Mouse (Mus musculus) myocyte (in vitro differentiated cells): ENCODE results near the gene Fam49a. TPM values are rescaled to one million over a fixed set of nuclear protein-coding genes. Genes with fewer than 3 reads are reported as not detected.

Source experiments
- H3K27me3 ChIP-seq: one replicate; pipeline ENCODE4 v1.6.1; 2011; ENCODE audit not compliant: control insufficient read depth, insufficient read depth, insufficient read length
- H3K36me3 ChIP-seq: one replicate; pipeline ENCODE4 v1.6.1; 2011; ENCODE audit not compliant: control insufficient read depth, insufficient read depth
- H3K4me2 ChIP-seq: one replicate; pipeline ENCODE4 v1.6.1; 2011; ENCODE audit warnings: low read depth, control low read depth
- H3K4me3 ChIP-seq: one replicate; pipeline ENCODE4 v1.5.1; 2011; ENCODE audit warnings: mild to moderate bottlenecking, control low read depth, moderate library complexity
- H3K79me2 ChIP-seq: one replicate; pipeline ENCODE4 v1.6.1; 2011; ENCODE audit not compliant: control insufficient read depth, insufficient read depth
- H3ac ChIP-seq: one replicate; pipeline ENCODE4 v1.6.1; 2011; ENCODE audit not compliant: control insufficient read depth, insufficient read length
- CEBPB ChIP-seq: IDR thresholded peaks from 2 replicates; pipeline ENCODE4 v1.6.1; 2011; ENCODE audit warnings: mild to moderate bottlenecking, moderate library complexity; ENCODE audit not compliant: poor library complexity, insufficient read depth, severe bottlenecking
- E2F4 ChIP-seq: IDR thresholded peaks from one replicate; pipeline ENCODE4 v1.6.1; 2011; ENCODE audit warnings: mild to moderate bottlenecking, control low read depth, moderate library complexity; ENCODE audit not compliant: insufficient read depth
- MAX ChIP-seq: IDR thresholded peaks from one replicate; pipeline ENCODE4 v1.6.1; 2011; ENCODE audit warnings: low read depth, mild to moderate bottlenecking, control low read depth
- MYOD1 ChIP-seq, 3 experiments: IDR thresholded peaks; one replicate each; pipeline ENCODE4 v1.6.1; 2011; ENCODE audit warnings: control low read depth in 2 of 3, low read depth in 2 of 3, mild to moderate bottlenecking in 2 of 3, moderate library complexity in 1 of 3; ENCODE audit not compliant: insufficient read length in 2 of 3, control insufficient read depth in 1 of 3
- MYOG ChIP-seq, 3 experiments: IDR thresholded peaks; one replicate each; pipeline ENCODE4 v1.6.1; 2011; ENCODE audit warnings: control low read depth in 2 of 3, low read depth in 2 of 3, mild to moderate bottlenecking in 2 of 3; ENCODE audit not compliant: insufficient read length in 2 of 3, control insufficient read depth in 1 of 3, insufficient read depth in 1 of 3
- POLR2A ChIP-seq: IDR thresholded peaks from one replicate; pipeline ENCODE4 v1.6.1; 2011; ENCODE audit warnings: low read depth, mild to moderate bottlenecking, control low read depth, moderate library complexity; ENCODE audit not compliant: insufficient read length
- POLR2AphosphoS2 ChIP-seq: IDR thresholded peaks from one replicate; pipeline ENCODE4 v1.6.1; 2011; ENCODE audit warnings: low read depth, control low read depth; ENCODE audit not compliant: insufficient read length
- REST ChIP-seq: IDR thresholded peaks from one replicate; pipeline ENCODE4 v1.6.1; 2011; ENCODE audit warnings: mild to moderate bottlenecking, control low read depth, moderate library complexity; ENCODE audit not compliant: insufficient read depth, insufficient read length
- SRF ChIP-seq: IDR thresholded peaks from one replicate; pipeline ENCODE4 v1.6.1; 2011; ENCODE audit warnings: low read depth; ENCODE audit not compliant: control insufficient read depth, insufficient read length
- TCF12 ChIP-seq: IDR thresholded peaks from one replicate; pipeline ENCODE4 v1.6.1; 2011; ENCODE audit warnings: mild to moderate bottlenecking, control low read depth; ENCODE audit not compliant: poor library complexity, insufficient read depth, severe bottlenecking
- TCF3 ChIP-seq: IDR thresholded peaks from one replicate; pipeline ENCODE4 v1.6.1; 2011; ENCODE audit warnings: low read depth, control low read depth; ENCODE audit not compliant: insufficient read length
- USF1 ChIP-seq: IDR thresholded peaks from one replicate; pipeline ENCODE4 v1.6.1; 2011; ENCODE audit warnings: low read depth, mild to moderate bottlenecking, control low read depth, moderate library complexity
- polyA plus RNA-seq: library from polyadenylated mRNA; unstranded; fragments of >200 nt; fragmentation: generic; extraction: Trizol; gene quantifications from one replicate; pipeline ENCODE4 v1.2.1, GENCODE M21; 2012; ENCODE audit warnings: missing spikeins

Fam49a gene
- polyA plus RNA-seq, 1 experiment: not detected

DNA sequence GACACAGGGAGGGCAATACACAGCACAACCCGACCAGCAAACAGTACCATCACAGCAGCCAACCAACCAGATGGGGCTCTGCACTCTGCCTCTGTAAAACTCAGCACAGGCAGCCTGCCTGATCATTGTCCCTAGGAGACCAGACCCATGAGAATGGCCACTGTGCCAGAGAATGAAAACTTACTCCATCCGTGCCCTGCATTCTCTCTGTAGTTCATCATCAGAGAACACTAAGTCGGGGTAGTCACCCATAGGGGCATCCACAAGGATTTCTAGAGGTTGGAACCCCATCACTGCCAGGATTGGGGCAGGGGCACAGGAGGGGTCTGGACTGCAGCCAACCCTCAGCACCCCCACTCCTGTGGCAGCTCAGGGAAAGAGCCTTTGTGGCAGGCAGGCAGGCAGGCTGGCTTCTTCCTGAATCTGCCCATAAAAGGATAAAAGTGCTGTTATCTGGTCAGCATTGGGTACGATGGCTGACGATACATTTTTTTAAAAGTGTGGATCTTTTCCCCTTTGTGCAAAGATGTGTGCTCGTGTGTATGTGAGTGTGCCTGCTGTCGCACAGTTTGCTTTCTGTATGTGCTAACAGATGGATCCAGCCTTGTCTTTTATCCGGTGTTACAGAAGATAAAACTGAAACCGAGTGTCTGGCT lies 25.3 kb downstream of the Fam49a start:
- TF ChIP-seq SRF (no peak), REST (no peak), TCF12 (no peak), TCF3 (no peak), USF1 (no peak), POLR2AphosphoS2 (no peak), MYOG (IDR thresholded peaks at IDR 0.05; ENCODE audit: control insufficient read depth in 1 of 3, insufficient read depth in 1 of 3, insufficient read length in 2 of 3, low read depth in 2 of 3) (no peak), MYOD1 (IDR thresholded peaks at IDR 0.05; ENCODE audit: control insufficient read depth in 1 of 3, insufficient read length in 2 of 3, low read depth in 2 of 3) (no peak), CEBPB (no peak), E2F4 (no peak), POLR2A (no peak), MAX (no peak)
- Histone ChIP-seq H3K79me2 (no peaks in the 10 kb centered on the region), H3K4me3 (no peak overlapping the region), H3ac (no peak overlapping the region), H3K36me3 (no peaks in the 10 kb centered on the region), H3K4me2 (no peak overlapping the region), H3K27me3 (no peaks in the 10 kb centered on the region)

DNA sequence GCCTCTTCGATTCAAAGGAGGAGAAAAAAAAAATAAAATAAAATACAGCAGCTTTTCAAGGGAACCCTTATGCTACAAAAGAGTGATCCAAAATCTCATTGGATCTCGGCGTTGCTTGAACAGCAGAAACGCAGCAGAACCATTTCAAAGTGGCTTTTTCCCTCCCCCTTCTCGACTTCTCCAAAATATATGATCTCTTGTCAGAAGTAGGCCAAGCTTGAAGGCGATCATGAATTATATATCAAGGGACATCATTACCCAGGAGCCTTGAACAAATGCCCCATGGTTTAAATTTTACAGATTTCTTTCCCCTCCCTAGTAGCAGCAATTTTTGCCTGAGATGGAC lies 25.8 kb downstream of the Fam49a start:
- H3K4me3 ChIP-seq: no peak overlapping the region
- H3K36me3 ChIP-seq: no peaks in the 10 kb centered on the region
- H3K79me2 ChIP-seq: no peaks in the 10 kb centered on the region
- H3ac ChIP-seq: no peak overlapping the region
- no peaks in the 10 kb centered on the region for H3K27me3 ChIP-seq
- TF ChIP-seq MYOG (IDR thresholded peaks at IDR 0.05; ENCODE audit: control insufficient read depth in 1 of 3, insufficient read depth in 1 of 3, insufficient read length in 2 of 3, low read depth in 2 of 3) (no peak), MAX (no peak), CEBPB (no peak), MYOD1 (IDR thresholded peaks at IDR 0.05; ENCODE audit: control insufficient read depth in 1 of 3, insufficient read length in 2 of 3, low read depth in 2 of 3) (no peak), TCF3 (no peak), USF1 (no peak), TCF12 (no peak), POLR2A (no peak), REST (no peak), POLR2AphosphoS2 (no peak), SRF (no peak), E2F4 (no peak)
- H3K4me2 ChIP-seq: no peak overlapping the region

DNA sequence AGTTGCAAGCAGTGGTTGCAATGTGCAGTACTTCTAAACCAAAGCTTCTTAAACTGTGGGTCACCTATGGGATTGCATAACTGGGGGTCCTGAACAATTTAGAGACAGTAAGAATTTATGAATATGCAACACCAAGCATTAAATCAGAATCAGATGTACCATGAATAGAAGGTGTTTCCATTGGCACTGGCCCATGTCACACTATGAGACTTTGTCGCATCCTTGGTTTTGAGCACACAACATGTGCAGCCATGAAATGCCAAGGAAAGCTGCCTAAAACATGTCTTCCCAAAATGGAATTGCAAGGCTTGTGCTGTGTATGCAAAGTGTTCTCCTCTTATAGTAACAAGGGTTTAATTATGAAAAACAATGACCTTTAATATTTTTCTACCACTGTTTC lies 26.6 kb downstream of the Fam49a start:
- Histone ChIP-seq H3K79me2 (no peaks in the 10 kb centered on the region), H3K27me3 (no peaks in the 10 kb centered on the region), H3ac (no peak overlapping the region), H3K4me2 (no peak overlapping the region), H3K36me3 (no peaks in the 10 kb centered on the region), H3K4me3 (no peak overlapping the region)
- TF ChIP-seq CEBPB: no peak
- TF ChIP-seq USF1: no peak
- no peak for TF ChIP-seq SRF
- TF ChIP-seq TCF12: no peak
- TF ChIP-seq MYOG (IDR thresholded peaks at IDR 0.05; ENCODE audit: control insufficient read depth in 1 of 3, insufficient read depth in 1 of 3, insufficient read length in 2 of 3, low read depth in 2 of 3): no peak
- no peak for TF ChIP-seq E2F4
- TF ChIP-seq MAX: no peak
- TF ChIP-seq POLR2AphosphoS2: no peak
- TF ChIP-seq POLR2A: no peak
- no peak for TF ChIP-seq MYOD1 (IDR thresholded peaks at IDR 0.05; ENCODE audit: control insufficient read depth in 1 of 3, insufficient read length in 2 of 3, low read depth in 2 of 3)
- TF ChIP-seq REST: no peak
- TF ChIP-seq TCF3: no peak

DNA sequence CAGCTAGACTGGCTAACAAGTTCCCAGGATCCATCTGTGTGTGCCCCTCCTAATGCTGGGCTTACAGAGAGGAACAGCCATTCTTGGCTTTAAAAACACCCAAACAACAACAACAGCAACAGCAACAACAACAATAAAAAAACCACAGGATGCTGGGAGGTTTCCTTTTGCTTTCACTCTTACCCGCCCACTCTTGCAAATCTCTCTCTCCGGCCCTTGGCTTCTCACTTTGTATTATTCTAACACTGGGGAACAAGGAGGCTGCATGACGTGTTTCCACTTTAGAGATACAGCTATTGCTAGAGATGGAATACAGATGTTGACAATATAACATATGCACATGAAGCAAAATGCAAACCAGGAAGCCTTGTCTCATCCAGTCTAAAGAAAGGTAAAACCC lies 27.7 kb downstream of the Fam49a start:
- no peak overlapping the region for H3K4me3 ChIP-seq
- H3K79me2 ChIP-seq: no peaks in the 10 kb centered on the region
- H3ac ChIP-seq: no peak overlapping the region
- H3K4me2 ChIP-seq: no peak overlapping the region
- no peak for TF ChIP-seq SRF
- TF ChIP-seq MAX: no peak
- no peak for TF ChIP-seq E2F4
- no peak for TF ChIP-seq TCF12
- TF ChIP-seq REST: no peak
- no peak for TF ChIP-seq USF1
- no peak for TF ChIP-seq CEBPB
- TF ChIP-seq MYOD1 (IDR thresholded peaks at IDR 0.05; ENCODE audit: control insufficient read depth in 1 of 3, insufficient read length in 2 of 3, low read depth in 2 of 3): no peak
- no peak for TF ChIP-seq MYOG (IDR thresholded peaks at IDR 0.05; ENCODE audit: control insufficient read depth in 1 of 3, insufficient read depth in 1 of 3, insufficient read length in 2 of 3, low read depth in 2 of 3)
- no peak for TF ChIP-seq POLR2A
- no peak for TF ChIP-seq POLR2AphosphoS2
- TF ChIP-seq TCF3: no peak
- H3K27me3 ChIP-seq: no peaks in the 10 kb centered on the region
- no peaks in the 10 kb centered on the region for H3K36me3 ChIP-seq
